8 mouse cellular contexts compared by ENCODE assay signal in the genomic region with DNA sequence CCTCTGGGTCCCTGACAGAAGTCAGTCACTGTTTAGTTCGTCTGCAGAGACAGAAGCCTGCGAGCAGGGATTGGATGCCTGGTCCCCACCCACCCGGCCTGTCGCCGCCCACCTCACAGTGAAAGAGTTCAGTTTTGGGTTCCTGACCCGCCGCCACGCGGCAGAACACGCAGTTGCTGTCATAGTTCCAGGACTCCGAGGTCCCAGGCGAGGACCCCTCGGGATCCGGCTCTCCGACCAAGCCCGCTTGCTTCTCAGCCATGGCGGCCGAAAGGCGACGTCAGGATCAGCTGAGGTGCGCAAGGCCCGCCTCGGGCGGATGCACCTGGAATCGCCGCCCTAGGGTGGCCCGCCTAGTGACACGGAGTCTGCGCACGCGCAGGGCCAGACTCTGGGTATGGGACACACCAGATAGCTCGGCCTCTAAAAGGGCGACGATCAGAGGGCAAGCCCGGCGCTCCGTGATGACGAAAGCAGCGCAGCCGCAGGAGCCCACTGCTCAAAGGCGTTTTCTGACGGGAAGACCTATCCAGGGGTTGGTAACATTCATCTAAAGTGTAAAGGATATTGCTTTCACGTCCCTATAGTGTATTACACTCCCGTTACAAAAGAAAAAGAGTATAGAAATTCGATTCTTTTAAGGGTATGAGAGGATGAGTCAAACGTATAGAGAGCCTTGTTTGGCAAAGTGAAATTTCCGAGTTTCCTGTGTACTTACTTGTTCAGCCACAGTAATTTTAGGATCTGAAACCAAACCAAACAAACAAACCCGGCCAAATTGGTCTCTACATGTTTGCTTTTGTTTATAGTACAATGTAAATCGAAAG. TPM values are rescaled to one million over a fixed set of nuclear protein-coding genes. Genes with fewer than 3 reads are reported as not detected.
A peak's percentile ranks its signal among the peaks of the same experiment; 100 is the strongest.
DNase-seq lines count a peak whose midpoint lies in the region; ATAC-seq lines count a peak whose summit lies in the region.

No protein-coding gene starts in this region.

- 1% methylated on average over 49 of the region's 49 CpGs for WGBS in hindbrain, embryonic 12.5 days

- H3K27me3 ChIP-seq in hindbrain, embryonic 12.5 days = no peaks in the 10 kb centered on the region

- peak; percentile 99 for DNase-seq in NIH3T3 (ENCODE audit: low read depth)
- peak; percentile 99 for DNase-seq in cerebellum, postnatal 10 days
- peak; percentile 99 for DNase-seq in frontal cortex, postnatal 10 days (ENCODE audit: low spot score in 2 of 2)
- peak; percentile 99 to 100 for DNase-seq in layer of hippocampus, postnatal 14 days (ENCODE audit: low spot score in 2 of 2)
- DNase-seq in lung, postnatal 14 days = peak; percentile 99
- DNase-seq in retina, adult 2 months (ENCODE audit: low read depth, low spot score) = peak; percentile 97
- DNase-seq in thymus, postnatal 36 days = peak; percentile 97 to 99

- peaks cover 2% of the 10 kb centered on the region; the same call in 1 of the 2 replicates for H3K4me1 ChIP-seq in hindbrain, embryonic 12.5 days

- no peaks in the 10 kb centered on the region for H3K9me3 ChIP-seq in hindbrain, embryonic 12.5 days (replicated peaks)

- peak overlapping the region; percentile 69 for H3K4me2 ChIP-seq in hindbrain, embryonic 12.5 days (replicated peaks)

- peak overlapping the region; percentile 92 for H3K27ac ChIP-seq in hindbrain, embryonic 12.5 days

- H3K4me3 ChIP-seq in hindbrain, embryonic 12.5 days = peak overlapping the region; percentile 69

- peak overlapping the region; percentile 67 for H3K9ac ChIP-seq in hindbrain, embryonic 12.5 days

- no peaks in the 10 kb centered on the region for H3K36me3 ChIP-seq in hindbrain, embryonic 12.5 days

- peak; percentile 100 for ATAC-seq in hindbrain, embryonic 12.5 days (ENCODE audit: low FRiP score)

RNA-seq across cellular contexts. Expression of a gene that starts 11.1 kb away (rescaled TPM):
- 22.6 and 23.1 TPM in 2 replicates for polyA plus RNA-seq in hindbrain, embryonic 12.5 days (2016; fragmentation: Nextera tagmentation; extraction: Ambion mirVana)
- 10 to 100 TPM; 37.9 to 38.2 TPM for total RNA-seq in layer of hippocampus, postnatal 14 days (2021)

RNA-seq across cellular contexts. Expression of a gene that starts 17.8 kb away (rescaled TPM):
- polyA plus RNA-seq in hindbrain, embryonic 12.5 days (2016; fragmentation: Nextera tagmentation; extraction: Ambion mirVana) = 26.4 and 29.3 TPM in 2 replicates
- 1 to 10 TPM; 6.2 to 7.5 TPM for total RNA-seq in layer of hippocampus, postnatal 14 days (2021)

Comparison
In these comparisons a context has a peak if more than half of its experiments do, and no peak if none do; other contexts are left out.
1. Peak in every context shown above with its lines: DNase-seq, ATAC-seq, H3K4me3 ChIP-seq and H3K27ac ChIP-seq.